Mouse (Mus musculus) brain, adult 2 months (tissue): ENCODE results near the gene Smpd3.
"Not testable (repeated sequence)": the region's sequence is repeated elsewhere in the genome, so short reads cannot be mapped to it uniquely, and the experiment has no call there.

Experiments
- DNase-seq: peaks from one replicate; pipeline ENCODE4 v3.0.0; 2011; ENCODE audit warnings: low read depth, low spot score

Gene Smpd3

GRCm38 (mm10) chr8:106326624-106327023, 11.2 kb downstream of the Smpd3 start:
- DNase-seq: no peak

GRCm38 (mm10) chr8:106321434-106321833, 16.4 kb downstream of the Smpd3 start:
- DNase-seq: peak; percentile 76

- DNase-seq: peak; percentile 85
Observed at GRCm38 (mm10) chr8:106320002-106320401, 17.8 kb downstream of the Smpd3 start.

- DNase-seq: peak; percentile 15
Observed at GRCm38 (mm10) chr8:106317091-106317490, 20.7 kb downstream of the Smpd3 start.

- no peak for DNase-seq
Observed at GRCm38 (mm10) chr8:106316506-106316905, 21.3 kb downstream of the Smpd3 start.

GRCm38 (mm10) chr8:106315402-106316187, 22.2 kb downstream of the Smpd3 start:
- DNase-seq: peak; percentile 50

GRCm38 (mm10) chr8:106313799-106314198, 24.0 kb downstream of the Smpd3 start:
- peak; percentile 46 for DNase-seq

GRCm38 (mm10) chr8:106313120-106313737, 24.6 kb downstream of the Smpd3 start:
- no peak for DNase-seq

GRCm38 (mm10) chr8:106311967-106312366, 25.8 kb downstream of the Smpd3 start:
- no peak for DNase-seq

GRCm38 (mm10) chr8:106310026-106310652, 27.6 kb downstream of the Smpd3 start:
- DNase-seq: peak; percentile 35

- not testable (repeated sequence) for DNase-seq
Observed at GRCm38 (mm10) chr8:106308082-106308786, 29.6 kb downstream of the Smpd3 start.

- DNase-seq: no peak
Observed at GRCm38 (mm10) chr8:106307586-106307985, 30.2 kb downstream of the Smpd3 start.

- not testable (repeated sequence) for DNase-seq
Observed at GRCm38 (mm10) chr8:106306711-106307248, 31.0 kb downstream of the Smpd3 start.

GRCm38 (mm10) chr8:106306076-106306475, 31.7 kb downstream of the Smpd3 start:
- DNase-seq: no peak

- DNase-seq: no peak
Observed at GRCm38 (mm10) chr8:106305301-106305700, 32.5 kb downstream of the Smpd3 start.

- DNase-seq: no peak
Observed at GRCm38 (mm10) chr8:106304321-106304720, 33.5 kb downstream of the Smpd3 start.

- peak; percentile 81 for DNase-seq
Observed at GRCm38 (mm10) chr8:106300739-106301715, 36.8 kb downstream of the Smpd3 start.

- no peak for DNase-seq
Observed at GRCm38 (mm10) chr8:106299686-106300085, 38.1 kb downstream of the Smpd3 start.

GRCm38 (mm10) chr8:106298846-106299245, 38.9 kb downstream of the Smpd3 start:
- DNase-seq: no peak

- DNase-seq: no peak
Observed at GRCm38 (mm10) chr8:106298261-106298660, 39.5 kb downstream of the Smpd3 start.
